Mouse (Mus musculus): ENCODE data around the gene Ahcyl2. TPM values are rescaled to one million over a fixed set of nuclear protein-coding genes. Genes with fewer than 3 reads are reported as not detected.

Ahcyl2 gene
- polyA plus RNA-seq, 2 experiments, result 20.8 to 23.3 TPM

DNA sequence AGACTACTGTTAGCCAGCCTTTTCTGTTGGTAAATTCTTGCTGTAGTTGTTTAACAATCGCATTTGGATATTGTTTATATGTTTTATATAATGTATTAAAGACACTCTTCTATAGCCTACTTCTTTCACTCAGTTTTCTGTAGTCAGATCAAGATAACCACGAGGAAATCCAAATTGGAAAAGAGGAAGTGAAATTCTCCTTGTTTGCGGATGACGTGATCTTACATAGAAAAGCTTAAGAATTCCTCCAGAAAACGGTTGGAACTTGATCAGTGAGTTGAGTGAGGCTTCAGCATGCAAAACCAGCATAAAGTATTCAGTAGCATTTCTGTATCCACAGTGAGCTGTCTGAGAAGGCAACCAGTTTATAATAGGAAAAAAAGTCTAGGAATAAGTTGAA lies 17.9 kb downstream of the Ahcyl2 start:
- no peaks in the 10 kb centered on the region for H3K36me3 ChIP-seq (ENCODE audit: control insufficient read depth, insufficient read depth, low read length)
- H3K4me3 ChIP-seq (replicated peaks; ENCODE audit: low read length), result no peak overlapping the region
- no peak for TF ChIP-seq POLR2A (IDR thresholded peaks at IDR 0.05; ENCODE audit: borderline replicate concordance, extremely low read depth, insufficient read depth, insufficient read length)
- ATAC-seq (ENCODE audit: low FRiP score, low read depth) (no peak), DNase-seq (ENCODE audit: low spot score) (no peak)
- H3K27ac ChIP-seq (replicated peaks; ENCODE audit: low read depth, low read length), result no peak overlapping the region
- no peaks in the 10 kb centered on the region for H3K27me3 ChIP-seq (ENCODE audit: control insufficient read depth, insufficient read depth, low read length)
- H3K9me3 ChIP-seq (ENCODE audit: control insufficient read depth, low read length), result no peaks in the 10 kb centered on the region
- H3K4me1 ChIP-seq (ENCODE audit: control insufficient read depth, insufficient read depth, low read length), result peaks cover 7% of the 10 kb centered on the region; the same call in 1 of the 2 replicates
- H3K9ac ChIP-seq (ENCODE audit: low read depth, low read length, severe bottlenecking), result no peak overlapping the region
- WGBS, result 91% methylated on average over 5 of the region's 5 CpGs
- no peak overlapping the region for H3K4me2 ChIP-seq (replicated peaks; ENCODE audit: low read depth, low read length, severe bottlenecking)

DNA sequence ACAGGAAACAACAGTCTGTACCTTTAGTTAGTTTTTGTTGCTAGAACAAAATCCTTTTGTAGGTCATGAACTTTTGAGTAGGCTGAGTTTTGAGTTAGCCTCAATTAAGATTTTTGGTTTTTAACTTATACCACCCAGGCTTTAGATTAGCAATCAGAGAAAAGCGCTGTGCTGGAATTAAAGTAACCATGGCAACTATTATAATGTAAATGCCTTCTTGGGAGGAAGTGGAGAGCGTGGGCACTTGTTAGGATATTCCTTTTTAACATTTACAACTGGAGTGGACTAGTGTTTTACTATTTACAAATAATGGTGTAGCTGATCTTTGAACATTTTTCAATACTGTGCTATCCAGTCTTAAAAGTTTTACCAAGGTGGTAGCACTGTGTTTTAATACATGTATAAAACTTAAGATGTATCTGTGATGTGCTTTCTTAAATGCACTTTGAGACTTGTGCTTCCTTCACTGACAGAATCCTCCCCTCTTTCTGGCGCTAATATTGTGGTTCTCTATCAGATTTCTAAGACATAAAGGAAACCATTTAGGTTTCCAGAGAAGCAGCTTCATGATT lies 21.1 kb downstream of the Ahcyl2 start:
- no peaks in the 10 kb centered on the region for H3K9me3 ChIP-seq (ENCODE audit: control insufficient read depth, low read length)
- no peak for TF ChIP-seq POLR2A (IDR thresholded peaks at IDR 0.05; ENCODE audit: borderline replicate concordance, extremely low read depth, insufficient read depth, insufficient read length)
- H3K4me1 ChIP-seq (ENCODE audit: control insufficient read depth, insufficient read depth, low read length), result peaks cover 4% of the 10 kb centered on the region; the same call in 1 of the 2 replicates
- no peak overlapping the region for H3K4me3 ChIP-seq (replicated peaks; ENCODE audit: low read length)
- 70% methylated on average over 3 of the region's 3 CpGs for WGBS
- no peaks in the 10 kb centered on the region for H3K27me3 ChIP-seq (ENCODE audit: control insufficient read depth, insufficient read depth, low read length)
- ATAC-seq (ENCODE audit: low FRiP score, low read depth) (no peak), DNase-seq (ENCODE audit: low spot score) (no peak)
- no peak overlapping the region for H3K27ac ChIP-seq (replicated peaks; ENCODE audit: low read depth, low read length)
- H3K4me2 ChIP-seq (replicated peaks; ENCODE audit: low read depth, low read length, severe bottlenecking), result no peak overlapping the region
- no peaks in the 10 kb centered on the region for H3K36me3 ChIP-seq (ENCODE audit: control insufficient read depth, insufficient read depth, low read length)
- no peak overlapping the region for H3K9ac ChIP-seq (ENCODE audit: low read depth, low read length, severe bottlenecking)

DNA sequence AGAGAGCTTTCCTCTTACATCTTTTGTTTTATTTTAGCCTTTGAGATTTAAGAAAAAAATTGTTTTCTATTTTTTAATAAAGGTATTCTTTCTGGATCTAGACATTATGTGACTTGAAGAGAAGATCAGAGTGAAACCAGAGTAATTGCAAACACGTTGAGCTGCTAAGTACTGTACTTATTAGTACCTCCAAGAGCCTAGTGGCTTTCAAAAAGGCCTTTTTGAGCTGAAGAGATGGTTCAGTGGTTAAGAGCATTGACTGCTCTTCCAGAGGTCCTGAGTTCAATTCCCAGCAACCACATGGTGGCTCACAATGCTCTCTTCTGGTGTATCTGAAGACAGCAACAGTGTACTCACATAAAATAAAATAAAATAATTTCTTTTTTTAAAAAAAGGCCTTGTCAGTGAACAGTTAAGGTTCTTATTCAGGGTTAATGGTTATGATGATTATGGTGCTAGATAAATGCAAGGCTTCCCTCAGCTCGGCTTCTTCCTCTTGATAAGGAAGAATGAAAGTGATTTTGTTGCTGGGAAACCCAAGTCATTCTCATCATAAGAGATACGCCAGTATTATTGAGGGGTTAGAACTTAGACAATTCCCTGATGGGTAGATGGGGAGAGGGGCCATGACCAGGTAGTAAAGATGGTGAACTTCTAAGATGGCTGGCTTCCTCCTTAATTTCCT lies 22.3 kb downstream of the Ahcyl2 start:
- H3K9me3 ChIP-seq (ENCODE audit: control insufficient read depth, low read length), result no peaks in the 10 kb centered on the region
- no peak overlapping the region for H3K9ac ChIP-seq (ENCODE audit: low read depth, low read length, severe bottlenecking)
- H3K4me1 ChIP-seq (ENCODE audit: control insufficient read depth, insufficient read depth, low read length), result no peaks in the 10 kb centered on the region
- no peaks in the 10 kb centered on the region for H3K27me3 ChIP-seq (ENCODE audit: control insufficient read depth, insufficient read depth, low read length)
- no peak for TF ChIP-seq POLR2A (IDR thresholded peaks at IDR 0.05; ENCODE audit: borderline replicate concordance, extremely low read depth, insufficient read depth, insufficient read length)
- H3K4me3 ChIP-seq (replicated peaks; ENCODE audit: low read length), result no peak overlapping the region
- ATAC-seq (ENCODE audit: low FRiP score, low read depth), result no peak
- no peak overlapping the region for H3K4me2 ChIP-seq (replicated peaks; ENCODE audit: low read depth, low read length, severe bottlenecking)
- H3K27ac ChIP-seq (replicated peaks; ENCODE audit: low read depth, low read length), result no peak overlapping the region
- WGBS, result 88% methylated on average over 3 of the region's 3 CpGs
- no peak for DNase-seq (ENCODE audit: low spot score)
- no peaks in the 10 kb centered on the region for H3K36me3 ChIP-seq (ENCODE audit: control insufficient read depth, insufficient read depth, low read length)

DNA sequence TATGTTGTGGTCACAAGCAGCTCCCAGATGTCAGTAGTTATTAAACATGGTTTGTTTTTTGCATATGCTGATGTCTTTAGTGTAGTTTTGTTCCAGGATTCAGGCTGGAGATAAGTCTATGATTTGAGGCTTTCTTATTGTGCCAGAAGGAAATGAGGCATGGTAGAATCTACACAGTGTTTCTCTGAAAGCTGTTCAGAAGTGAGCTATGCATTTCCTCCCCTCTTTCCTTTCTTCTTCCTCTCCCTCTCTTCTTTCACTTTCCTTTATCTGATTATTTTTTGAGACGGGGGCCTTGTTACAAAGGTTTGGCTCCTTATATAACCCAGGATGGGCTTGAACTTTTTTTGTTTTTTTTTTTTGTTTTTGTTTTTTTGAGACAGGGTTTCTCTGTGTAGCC lies 25.7 kb downstream of the Ahcyl2 start:
- Histone ChIP-seq H3K9me3 (ENCODE audit: control insufficient read depth, low read length) (no peaks in the 10 kb centered on the region), H3K27ac (replicated peaks; ENCODE audit: low read depth, low read length) (no peak overlapping the region), H3K4me3 (replicated peaks; ENCODE audit: low read length) (no peak overlapping the region), H3K36me3 (ENCODE audit: control insufficient read depth, insufficient read depth, low read length) (no peaks in the 10 kb centered on the region), H3K9ac (ENCODE audit: low read depth, low read length, severe bottlenecking) (no peak overlapping the region), H3K27me3 (ENCODE audit: control insufficient read depth, insufficient read depth, low read length) (no peaks in the 10 kb centered on the region), H3K4me2 (replicated peaks; ENCODE audit: low read depth, low read length, severe bottlenecking) (no peak overlapping the region), H3K4me1 (ENCODE audit: control insufficient read depth, insufficient read depth, low read length) (no peaks in the 10 kb centered on the region)
- WGBS, result 92% methylated on average over 1 of the region's 1 CpGs
- no peak for ATAC-seq (ENCODE audit: low FRiP score, low read depth)
- no peak for TF ChIP-seq POLR2A (IDR thresholded peaks at IDR 0.05; ENCODE audit: borderline replicate concordance, extremely low read depth, insufficient read depth, insufficient read length)
- no peak for DNase-seq (ENCODE audit: low spot score)

DNA sequence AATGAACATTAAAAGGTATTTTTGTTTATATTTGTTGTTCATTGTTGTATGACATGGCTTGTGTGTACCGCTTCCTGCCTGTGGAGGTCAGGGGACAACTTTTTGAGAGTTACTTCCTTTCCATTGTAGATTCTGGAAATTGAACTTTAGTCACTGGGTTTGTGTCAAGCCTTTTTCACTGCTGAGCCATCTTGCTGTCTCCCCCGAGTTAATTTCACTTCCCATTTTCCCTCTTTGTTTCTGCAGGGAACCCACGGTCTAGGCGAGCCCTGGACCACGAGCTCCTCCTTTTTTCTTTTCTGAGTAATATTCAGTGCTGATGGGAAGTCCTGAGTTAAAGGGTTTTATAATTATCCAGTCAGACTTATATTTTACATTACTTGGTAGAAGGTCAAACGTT lies 26.8 kb downstream of the Ahcyl2 start:
- 87% methylated on average over 6 of the region's 6 CpGs for WGBS
- H3K4me3 ChIP-seq (replicated peaks; ENCODE audit: low read length), result no peak overlapping the region
- H3K27me3 ChIP-seq (ENCODE audit: control insufficient read depth, insufficient read depth, low read length), result no peaks in the 10 kb centered on the region
- H3K27ac ChIP-seq (replicated peaks; ENCODE audit: low read depth, low read length), result no peak overlapping the region
- no peaks in the 10 kb centered on the region for H3K9me3 ChIP-seq (ENCODE audit: control insufficient read depth, low read length)
- no peak for ATAC-seq (ENCODE audit: low FRiP score, low read depth)
- H3K4me1 ChIP-seq (ENCODE audit: control insufficient read depth, insufficient read depth, low read length), result no peaks in the 10 kb centered on the region
- no peaks in the 10 kb centered on the region for H3K36me3 ChIP-seq (ENCODE audit: control insufficient read depth, insufficient read depth, low read length)
- H3K9ac ChIP-seq (ENCODE audit: low read depth, low read length, severe bottlenecking), result no peak overlapping the region
- no peak for TF ChIP-seq POLR2A (IDR thresholded peaks at IDR 0.05; ENCODE audit: borderline replicate concordance, extremely low read depth, insufficient read depth, insufficient read length)
- DNase-seq (ENCODE audit: low spot score), result no peak
- H3K4me2 ChIP-seq (replicated peaks; ENCODE audit: low read depth, low read length, severe bottlenecking), result no peak overlapping the region
